In the genomic region with DNA sequence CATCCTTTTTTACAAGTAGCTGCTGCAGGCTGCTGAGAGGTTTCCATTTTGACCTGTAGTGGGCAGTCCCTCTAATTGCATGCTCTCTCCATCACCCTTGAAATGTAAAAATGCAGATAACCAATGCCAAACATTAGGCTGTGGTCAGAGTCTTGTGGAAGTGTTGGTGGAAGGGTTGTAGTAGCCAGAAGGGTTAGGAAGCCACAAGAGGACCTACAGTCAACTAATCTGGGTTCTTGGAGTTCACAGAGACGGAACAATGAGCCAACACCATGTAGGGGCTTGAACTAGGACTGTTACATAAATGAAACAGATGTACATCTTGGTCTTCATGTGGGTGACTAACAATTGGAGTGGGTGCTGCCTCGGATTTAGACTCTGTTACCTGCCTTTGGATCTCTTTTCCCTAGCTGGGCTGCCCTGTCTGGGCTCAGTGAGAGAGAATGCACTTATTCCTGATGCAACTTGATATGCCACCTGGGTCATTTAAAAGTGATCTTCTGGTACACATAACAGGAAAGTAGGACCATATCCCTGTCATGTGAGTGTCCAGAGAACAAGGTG, we compare ENCODE assay signal across 18 mouse cellular contexts. TPM values are rescaled to one million over a fixed set of nuclear protein-coding genes. Genes with fewer than 3 reads are reported as not detected.
"Had no signal": no experiment of that assay in that cellular context is flagged by ENCODE, and none has a peak within 500 bp of the region (broad histone marks: within the 10 kb centered on the region; RNA-seq: fewer than 3 reads in every experiment).

No protein-coding gene starts in this region.

RNA-seq across cellular contexts. Expression of a gene that starts 6.2 kb away (rescaled TPM):
- total RNA-seq: megakaryocyte, adult 5-6 weeks; megakaryocyte-erythroid progenitor cell, adult 5-6 weeks had no signal
- polyA plus RNA-seq: liver, embryonic 16.5 days; lung, embryonic 14.5 days; lung, embryonic 16.5 days; midbrain, embryonic 10.5 days; midbrain, embryonic 12.5 days; midbrain, embryonic 14.5 days; midbrain, embryonic 16.5 days; neural tube, embryonic 11.5 days; neural tube, embryonic 15.5 days; spleen, adult 2 months; stomach, embryonic 15.5 days; stomach, postnatal 0 days; thymus, adult 2 months; urinary bladder, adult 2 months had no signal

RNA-seq across cellular contexts. Expression of a gene that starts 10.2 kb away (rescaled TPM):
- total RNA-seq: megakaryocyte, adult 5-6 weeks; megakaryocyte-erythroid progenitor cell, adult 5-6 weeks had no signal
- polyA plus RNA-seq: liver, embryonic 16.5 days; lung, embryonic 16.5 days; midbrain, embryonic 10.5 days; midbrain, embryonic 12.5 days; midbrain, embryonic 14.5 days; midbrain, embryonic 16.5 days; neural tube, embryonic 11.5 days; neural tube, embryonic 13.5 days; neural tube, embryonic 15.5 days; spleen, adult 2 months; stomach, embryonic 15.5 days; stomach, postnatal 0 days; urinary bladder, adult 2 months had no signal

RNA-seq across cellular contexts. Expression of a gene that starts 25.0 kb away (rescaled TPM):
- total RNA-seq: megakaryocyte, adult 5-6 weeks; megakaryocyte-erythroid progenitor cell, adult 5-6 weeks had no signal
- polyA plus RNA-seq: liver, embryonic 16.5 days; lung, embryonic 14.5 days; lung, embryonic 16.5 days; midbrain, embryonic 10.5 days; midbrain, embryonic 12.5 days; midbrain, embryonic 14.5 days; midbrain, embryonic 16.5 days; myocyte; neural tube, embryonic 11.5 days; neural tube, embryonic 13.5 days; neural tube, embryonic 15.5 days; spleen, adult 2 months; stomach, embryonic 15.5 days; stomach, postnatal 0 days; thymus, adult 2 months; urinary bladder, adult 2 months had no signal

RNA-seq across cellular contexts. Expression of a gene that starts 33.5 kb away (rescaled TPM):
- total RNA-seq: megakaryocyte, adult 5-6 weeks; megakaryocyte-erythroid progenitor cell, adult 5-6 weeks had no signal
- polyA plus RNA-seq: liver, embryonic 16.5 days; lung, embryonic 14.5 days; lung, embryonic 16.5 days; midbrain, embryonic 10.5 days; midbrain, embryonic 12.5 days; midbrain, embryonic 14.5 days; midbrain, embryonic 16.5 days; myocyte; neural tube, embryonic 11.5 days; neural tube, embryonic 13.5 days; neural tube, embryonic 15.5 days; spleen, adult 2 months; stomach, embryonic 15.5 days; stomach, postnatal 0 days; thymus, adult 2 months; urinary bladder, adult 2 months had no signal
